Mouse (Mus musculus) right cerebral cortex, postnatal 36 days (tissue): Measurements from ENCODE around the gene Sccpdh.
"Not testable (repeated sequence)": the region's sequence is repeated elsewhere in the genome, so short reads cannot be mapped to it uniquely, and the experiment has no call there.

Source experiments
- DNase-seq, 2 experiments: peaks; one replicate each; pipeline ENCODE4 v3.0.0; 2022; ENCODE audit warnings: low spot score in 2 of 2, mixed read lengths in 1 of 2

Gene Sccpdh

DNA sequence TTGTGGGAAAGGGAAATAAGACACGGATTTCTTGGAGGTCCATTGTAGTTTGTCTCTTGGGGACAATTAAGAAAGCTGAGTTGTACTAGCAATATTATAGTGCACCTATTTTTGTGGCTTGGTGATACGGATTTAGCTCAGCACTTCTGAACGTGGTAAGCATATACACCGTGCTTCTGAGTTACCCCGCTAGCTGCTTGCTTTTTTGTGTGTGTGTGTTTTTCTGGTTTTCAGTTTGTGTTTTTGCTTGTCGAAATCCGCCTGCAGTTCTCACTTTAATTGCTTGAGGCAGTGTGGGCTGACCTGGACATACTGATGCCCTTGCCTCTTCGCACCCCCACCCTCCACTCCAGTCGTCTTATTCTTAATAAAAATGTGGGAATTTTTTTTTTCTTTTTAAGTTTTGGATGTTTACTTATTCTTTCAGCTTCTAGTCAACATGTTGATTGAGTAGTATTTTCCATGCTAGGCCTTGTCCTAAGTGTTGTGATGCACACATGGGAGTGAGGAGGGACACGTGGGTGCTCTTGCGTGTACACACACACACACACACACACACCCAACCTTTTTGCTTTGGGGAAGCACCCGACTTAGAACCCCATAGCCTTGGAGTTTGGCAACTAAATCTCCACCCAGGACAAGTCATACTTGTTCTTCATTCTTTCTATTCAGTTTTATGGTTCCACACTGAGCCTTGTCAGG, 977 bp downstream of the Sccpdh start:
- no peak for DNase-seq

DNA sequence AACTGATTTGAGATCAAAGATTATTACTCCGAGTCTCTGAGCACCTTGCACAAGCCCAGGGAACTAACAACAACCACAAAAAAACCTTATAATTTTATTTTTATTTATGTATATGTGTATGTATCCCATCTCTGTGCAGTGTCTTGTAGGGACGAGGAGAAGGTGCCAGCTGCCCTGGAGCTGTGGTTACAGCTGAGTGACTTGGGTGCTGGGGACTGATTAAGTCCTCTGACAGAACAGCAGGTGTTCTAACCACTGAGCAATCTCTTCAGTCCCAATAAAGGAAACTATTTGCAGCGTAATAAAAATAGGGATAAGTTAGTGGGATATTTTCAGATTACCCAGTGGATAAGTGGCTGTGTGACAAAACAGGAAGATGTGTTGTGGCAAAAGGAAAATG, 6.3 kb downstream of the Sccpdh start:
- DNase-seq: no peak

DNA sequence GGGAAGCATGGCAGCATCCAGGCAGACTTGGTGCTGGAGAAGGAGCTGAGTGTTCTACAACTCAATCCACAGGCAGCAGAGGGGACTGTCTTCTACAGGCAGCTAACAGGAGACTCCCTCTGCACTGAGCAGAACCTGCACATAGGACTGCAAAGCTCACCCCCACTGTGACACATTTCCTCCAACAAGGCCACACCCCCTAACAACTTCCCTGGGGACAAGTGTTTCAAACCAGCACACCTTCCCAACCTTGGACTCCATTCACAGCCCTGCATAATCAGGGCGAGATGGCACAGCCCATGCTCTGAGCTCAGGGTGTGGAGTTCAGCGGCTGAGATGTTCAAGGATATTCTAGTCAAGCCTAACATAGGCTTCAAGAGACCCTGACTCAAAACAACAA, 9.0 kb downstream of the Sccpdh start:
- no peak for DNase-seq

DNA sequence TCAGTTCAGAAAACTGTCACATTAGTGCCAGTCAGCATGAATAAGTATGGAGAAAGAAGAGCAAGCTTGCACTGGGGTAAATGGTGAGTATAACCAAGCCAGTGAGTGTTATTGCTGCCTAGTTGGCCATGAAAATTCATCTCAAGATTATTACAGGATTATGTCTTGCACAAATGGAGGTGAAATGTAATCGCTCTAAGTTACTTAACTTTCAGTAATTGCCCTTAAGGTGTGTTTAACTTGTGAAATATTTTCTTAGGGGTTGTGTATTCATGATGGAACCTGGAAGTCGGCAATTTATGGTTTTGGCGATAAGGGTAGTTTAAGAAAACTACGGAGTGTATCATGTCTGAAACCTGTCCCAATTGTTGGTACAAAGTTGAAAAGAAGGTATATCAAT, 11.3 kb downstream of the Sccpdh start:
- no peak for DNase-seq

DNA sequence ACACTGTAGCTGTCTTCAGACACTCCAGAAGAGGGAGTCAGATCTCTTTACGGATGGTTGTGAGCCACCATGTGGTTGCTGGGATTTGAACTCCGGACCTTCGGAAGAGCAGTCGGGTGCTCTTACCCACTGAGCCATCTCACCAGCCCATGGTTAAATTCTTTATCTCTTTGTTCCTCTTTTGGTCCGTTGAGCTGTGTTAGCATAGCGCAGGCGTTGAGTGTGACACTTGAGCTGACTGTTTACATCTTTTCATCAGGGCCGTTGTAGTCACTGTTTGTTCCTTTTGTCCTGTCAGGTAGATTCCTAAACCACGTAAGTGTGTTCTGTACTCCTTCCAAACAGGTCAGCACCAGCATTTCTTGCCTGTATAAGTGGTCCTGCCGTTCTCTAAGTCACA, 14.7 kb downstream of the Sccpdh start:
- not testable (repeated sequence) for DNase-seq

DNA sequence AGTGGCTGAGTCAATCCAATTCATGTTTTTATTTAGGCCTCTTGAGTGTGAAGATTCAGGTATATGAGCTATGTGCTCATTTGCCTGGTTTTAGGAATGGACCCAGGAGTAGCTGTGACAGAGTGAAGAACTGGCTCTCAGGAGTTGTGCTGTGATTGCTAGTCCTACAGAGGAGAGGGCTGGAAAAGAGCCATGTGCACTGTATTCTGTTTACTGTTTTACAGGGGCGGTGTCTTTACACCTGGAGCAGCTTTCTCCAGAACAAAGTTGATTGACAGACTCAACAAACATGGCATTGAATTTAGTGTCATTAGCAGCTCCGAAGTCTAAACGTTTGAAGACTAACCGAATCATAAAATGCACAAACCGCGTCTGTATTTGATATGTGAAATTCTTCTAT, 18.3 kb downstream of the Sccpdh start:
- no peak for DNase-seq

DNA sequence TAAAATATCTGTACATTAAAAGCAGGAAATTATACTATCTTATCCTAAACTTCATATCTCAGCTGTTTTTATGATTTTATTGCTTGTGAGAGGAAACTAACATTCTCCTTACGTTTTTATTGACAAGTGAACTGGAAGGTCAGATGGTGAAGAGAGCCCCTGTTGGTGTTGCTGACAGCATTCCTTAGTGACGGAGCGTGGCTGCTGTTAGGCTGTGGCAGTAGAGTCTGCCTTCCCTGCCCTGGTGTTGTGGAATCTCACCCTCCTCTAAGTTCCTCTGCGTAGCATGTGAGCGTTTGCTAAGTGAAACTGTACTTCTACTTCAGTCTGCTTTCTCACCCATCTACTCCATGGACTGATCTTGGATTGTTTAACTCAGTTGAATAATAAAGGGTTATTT, 18.8 kb downstream of the Sccpdh start:
- DNase-seq: no peak

DNA sequence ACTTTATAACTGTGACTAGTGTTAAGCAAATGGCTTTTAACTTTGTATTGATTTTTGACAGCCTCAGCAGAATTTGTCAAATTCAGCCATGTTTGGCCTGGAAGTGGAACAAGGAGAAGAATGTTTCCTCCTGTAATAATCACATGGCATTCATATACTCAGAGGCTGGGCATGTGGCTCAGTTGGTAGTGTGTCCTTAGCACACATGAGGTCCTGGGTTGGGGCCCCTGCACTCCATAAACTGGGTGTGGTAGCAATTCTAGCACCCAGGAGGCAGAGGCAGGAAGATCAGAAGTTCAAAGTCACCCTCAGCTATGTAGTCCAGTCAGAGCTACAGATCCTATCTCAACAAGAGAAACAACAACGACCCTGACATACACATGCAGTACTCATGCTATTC, 19.3 kb downstream of the Sccpdh start:
- DNase-seq: no peak

DNA sequence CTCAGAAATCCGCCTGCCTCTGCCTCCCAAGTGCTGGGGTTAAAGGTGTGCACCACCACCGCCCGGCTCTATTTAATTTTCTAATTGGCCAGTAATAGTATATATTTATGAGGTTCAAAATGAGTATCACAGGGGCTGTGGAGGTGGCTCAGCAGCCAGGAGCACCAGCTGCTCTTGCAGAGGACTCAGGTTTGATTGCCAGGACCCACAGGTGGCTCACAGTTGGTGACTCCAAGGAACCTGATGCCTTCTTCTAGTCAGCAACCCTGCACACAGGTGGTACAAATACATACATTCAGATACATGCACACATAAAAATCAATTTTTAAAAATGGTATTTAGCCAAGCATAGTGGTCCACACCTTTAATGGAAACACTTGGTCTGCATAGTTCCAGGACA, 20.0 kb downstream of the Sccpdh start:
- DNase-seq: no peak

DNA sequence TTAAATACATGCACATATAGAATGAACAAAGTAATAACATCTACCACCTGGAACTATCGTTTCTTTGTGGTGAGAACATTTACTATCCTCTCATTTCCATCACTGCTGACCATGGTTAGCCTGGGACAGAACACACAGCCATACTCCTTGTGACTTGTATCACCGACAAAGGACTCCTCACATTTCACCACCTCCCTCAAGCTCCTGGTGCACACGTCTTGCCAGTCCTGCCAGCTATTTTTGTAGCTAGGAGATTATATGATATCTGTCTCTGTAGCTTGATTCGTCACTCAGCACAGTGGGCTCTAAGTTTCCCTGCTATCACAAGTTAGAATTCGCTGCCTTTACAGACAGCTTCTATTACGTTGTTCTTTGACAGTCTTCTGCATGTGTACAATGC, 20.4 kb downstream of the Sccpdh start:
- no peak for DNase-seq

DNA sequence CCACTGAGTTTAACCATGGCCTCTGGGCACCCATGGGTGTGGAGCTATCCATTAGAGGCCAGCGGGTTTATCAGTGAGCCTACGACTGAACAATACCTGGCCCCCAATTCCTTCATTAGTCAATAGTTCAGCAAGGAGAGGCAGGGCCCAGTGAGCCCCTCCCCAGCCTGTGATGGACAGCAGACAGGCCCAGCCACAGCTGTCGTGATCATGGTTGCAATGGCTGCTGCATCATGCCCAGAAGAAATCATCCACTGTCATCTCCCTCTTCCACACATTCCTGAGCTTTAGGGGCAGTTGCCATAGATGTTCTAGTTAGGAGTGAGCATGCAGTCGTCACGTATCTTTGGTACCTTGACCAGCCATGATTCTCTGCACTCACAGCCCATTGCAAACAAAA, 20.9 kb downstream of the Sccpdh start:
- no peak for DNase-seq

DNA sequence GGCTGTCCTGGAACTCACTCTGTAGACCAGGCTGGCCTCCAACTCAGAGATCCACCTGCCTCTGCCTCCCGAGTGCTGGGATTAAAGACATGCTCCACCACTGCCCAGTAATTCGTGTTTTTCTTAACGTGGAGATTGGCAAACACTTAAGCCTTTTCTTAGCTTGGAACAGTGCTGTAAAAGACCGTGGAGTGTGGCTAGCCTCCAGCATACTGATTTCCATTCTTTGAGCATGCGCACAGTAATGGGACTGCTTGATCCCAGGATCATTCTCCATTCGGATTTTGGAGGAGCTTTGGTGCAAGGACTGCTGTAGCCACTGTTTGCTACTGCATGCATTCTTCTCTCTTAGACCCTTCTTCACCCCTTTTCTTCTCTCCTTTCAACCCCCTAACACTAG, 21.5 kb downstream of the Sccpdh start:
- DNase-seq: no peak

DNA sequence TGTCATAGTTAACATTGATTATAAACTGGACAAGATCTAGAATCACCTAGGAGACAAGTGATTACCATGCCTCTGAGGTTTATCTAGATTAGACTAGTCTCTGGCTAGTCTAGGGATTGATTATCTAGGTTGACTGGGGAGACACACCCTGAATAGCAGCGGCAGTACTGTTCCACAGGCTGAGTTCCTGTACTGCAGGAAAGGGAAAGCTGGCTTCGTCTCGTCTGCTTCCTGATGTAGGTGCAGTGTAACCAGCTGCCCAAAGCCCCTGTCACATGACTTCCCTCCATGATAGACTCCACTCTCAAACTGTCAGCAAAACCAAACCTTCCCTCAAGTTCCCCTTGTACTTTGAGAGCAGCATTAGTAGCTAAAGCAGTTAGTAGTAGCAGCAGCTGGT, 36.1 kb downstream of the Sccpdh start:
- DNase-seq: no peak

DNA sequence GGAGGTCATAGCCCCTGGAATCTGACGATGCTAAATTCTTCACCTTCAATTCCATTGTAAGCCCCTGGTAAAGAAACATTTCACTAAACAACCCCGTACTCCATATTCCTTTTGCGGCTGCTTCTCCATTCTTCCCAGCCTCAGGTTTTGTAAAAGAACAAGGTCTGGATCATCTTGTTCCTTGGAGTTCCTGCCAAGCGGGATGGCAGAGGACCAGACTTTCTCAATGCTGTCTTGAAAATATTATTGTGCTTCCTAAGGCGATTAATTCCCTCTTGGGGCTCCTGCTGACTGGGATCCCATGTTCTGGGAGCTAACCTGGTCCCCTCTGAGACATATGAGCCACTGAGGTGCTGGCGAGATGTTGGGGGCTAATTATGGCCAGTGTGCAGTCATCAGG, 37.1 kb downstream of the Sccpdh start:
- DNase-seq: peak; percentile 24 to 56

DNA sequence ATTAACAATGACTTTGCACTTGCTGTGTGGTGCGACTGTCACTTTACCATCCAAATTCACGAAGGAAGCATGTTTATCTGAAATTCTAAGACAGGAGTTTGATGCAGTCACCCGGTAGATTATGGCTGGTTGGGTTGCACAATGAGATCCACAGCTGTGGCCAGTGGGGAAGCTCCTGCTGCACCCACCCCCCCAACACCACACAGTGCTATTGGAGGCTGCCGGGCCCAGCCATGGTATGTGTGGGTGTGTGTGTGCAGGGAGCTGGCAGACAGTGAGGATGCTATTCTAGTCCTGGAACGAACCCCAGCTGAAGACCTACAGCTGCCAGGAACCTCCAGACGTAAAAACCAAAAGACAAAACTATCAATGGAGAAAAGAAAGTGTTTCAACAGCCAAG, 41.4 kb downstream of the Sccpdh start:
- DNase-seq: peak; percentile 83 to 84

DNA sequence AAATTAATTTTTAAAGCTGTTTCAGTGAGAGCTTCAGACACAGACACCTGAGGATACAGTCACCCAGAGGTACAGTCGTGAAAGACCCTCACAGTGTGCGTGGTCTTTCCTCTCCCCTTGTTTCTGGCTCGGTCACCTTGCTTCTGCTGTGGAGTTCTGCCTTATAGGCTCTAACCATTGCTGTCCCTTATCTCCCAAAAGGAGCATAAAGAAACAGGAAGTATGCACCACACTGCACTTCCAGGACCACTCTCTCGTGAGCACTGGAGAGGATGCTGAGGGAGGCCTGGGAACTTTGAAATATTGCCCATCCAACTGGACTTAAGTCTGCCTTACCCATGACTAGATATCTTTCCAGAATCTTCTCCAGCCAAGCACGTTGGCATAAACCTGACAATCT, 42.7 kb downstream of the Sccpdh start:
- DNase-seq: no peak

DNA sequence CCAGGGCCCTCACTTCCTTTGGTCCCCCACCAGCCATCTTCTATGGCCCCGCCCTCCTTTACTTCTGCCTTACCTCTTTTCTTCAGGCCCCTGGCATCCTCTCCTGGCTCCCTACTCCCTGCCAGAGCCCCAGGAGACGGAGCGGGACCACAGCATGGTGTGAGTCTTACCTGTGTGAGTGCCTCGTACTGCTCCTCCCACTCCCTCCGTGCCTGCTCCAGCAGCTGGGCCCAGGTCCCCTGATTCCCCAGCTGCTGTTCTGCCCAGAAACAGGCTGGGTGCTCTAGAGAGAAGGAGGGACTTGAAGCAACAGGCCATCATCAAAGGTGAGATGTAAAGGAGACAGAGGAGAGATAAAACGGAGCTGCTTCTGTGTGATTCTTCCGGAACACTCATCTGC, 44.6 kb downstream of the Sccpdh start:
- DNase-seq: no peak

DNA sequence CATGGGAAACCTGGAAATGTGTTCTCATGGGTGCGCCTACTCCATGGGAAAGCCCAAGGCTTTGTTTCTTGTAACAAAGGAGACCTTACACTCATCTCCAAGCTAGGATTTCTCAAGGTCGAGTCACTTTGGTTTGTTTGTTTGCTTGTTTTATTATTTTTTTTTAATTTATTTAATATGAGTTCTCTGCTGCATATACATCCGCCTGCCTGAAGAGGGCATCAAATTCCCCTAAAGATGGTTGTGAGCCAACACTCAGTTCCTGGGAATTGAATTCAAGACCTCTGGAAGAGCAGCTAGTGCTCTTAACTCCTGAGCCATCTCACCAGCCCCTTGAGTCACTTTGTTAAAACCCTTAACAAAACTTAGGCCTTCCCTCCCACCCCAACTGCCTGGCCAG, 45.4 kb downstream of the Sccpdh start:
- DNase-seq: no peak

DNA sequence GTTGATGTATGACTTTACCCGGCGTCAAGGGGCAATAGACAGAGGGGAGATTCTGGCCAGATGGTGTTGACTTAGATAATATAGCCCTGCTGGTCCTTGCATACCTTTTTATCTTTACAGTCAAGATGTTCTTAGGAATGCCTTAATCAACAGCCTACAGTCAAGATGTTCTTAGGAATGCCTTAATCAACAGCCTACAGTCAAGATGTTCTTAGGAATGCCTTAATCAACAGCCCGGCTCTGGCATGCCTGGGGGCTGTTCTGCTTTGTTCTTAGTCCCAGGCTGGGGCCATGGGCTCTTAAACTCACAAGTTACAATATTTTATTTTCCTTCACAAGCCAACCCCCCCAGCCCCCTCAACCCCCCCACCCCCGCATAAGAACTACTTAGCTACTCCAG, 47.3 kb downstream of the Sccpdh start:
- DNase-seq: not testable (repeated sequence)

DNA sequence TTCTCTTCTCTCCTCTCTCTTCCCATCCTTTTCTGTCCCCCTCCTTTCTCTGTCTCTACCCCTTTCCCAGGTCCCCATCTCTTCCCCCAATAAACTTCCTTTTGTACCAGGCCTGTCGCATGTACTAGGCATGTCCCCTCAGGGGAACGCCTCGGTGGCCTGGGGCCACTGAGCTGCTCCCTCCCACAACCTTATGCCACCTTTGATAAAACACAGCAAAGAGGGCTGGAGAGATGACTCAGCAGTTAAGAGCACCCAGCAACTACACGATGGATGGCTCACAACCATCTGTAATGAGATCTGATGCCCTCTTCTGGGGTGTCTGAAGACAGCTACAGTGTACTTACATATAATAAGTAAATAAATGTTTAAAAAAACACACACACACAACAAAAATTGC, 47.8 kb downstream of the Sccpdh start:
- no peak for DNase-seq

DNA sequence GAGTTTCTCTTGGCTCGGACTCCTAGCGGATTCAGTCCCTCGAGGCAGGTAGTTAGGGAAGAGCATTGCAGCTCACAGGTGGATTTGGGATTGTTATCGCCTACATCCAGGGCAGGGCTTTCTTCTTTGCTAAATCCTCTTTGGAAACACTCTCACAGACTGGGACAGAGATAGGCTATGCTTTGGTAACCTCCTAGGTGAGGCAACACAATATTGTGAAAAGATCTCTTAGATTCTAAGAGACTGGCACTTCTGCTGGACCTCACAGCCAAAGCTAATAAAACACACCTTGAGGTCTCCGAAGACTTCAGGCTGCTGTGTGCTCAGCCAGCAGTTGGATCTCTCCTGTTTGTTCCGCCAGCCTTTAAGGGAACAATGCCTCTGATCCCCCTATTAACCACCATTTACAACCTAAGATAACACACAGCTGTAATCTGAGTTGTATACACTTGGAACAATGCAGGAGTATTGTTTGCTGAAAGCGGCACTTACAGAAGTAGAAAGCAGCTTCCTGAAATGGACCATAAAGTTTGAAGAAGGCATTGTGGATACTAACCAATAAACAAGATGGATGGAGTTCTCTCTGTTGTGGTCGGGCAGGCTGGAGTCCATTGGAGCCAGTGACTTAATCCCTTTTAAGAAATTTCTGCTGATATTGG, 54.9 kb downstream of the Sccpdh start:
- DNase-seq: no peak

DNA sequence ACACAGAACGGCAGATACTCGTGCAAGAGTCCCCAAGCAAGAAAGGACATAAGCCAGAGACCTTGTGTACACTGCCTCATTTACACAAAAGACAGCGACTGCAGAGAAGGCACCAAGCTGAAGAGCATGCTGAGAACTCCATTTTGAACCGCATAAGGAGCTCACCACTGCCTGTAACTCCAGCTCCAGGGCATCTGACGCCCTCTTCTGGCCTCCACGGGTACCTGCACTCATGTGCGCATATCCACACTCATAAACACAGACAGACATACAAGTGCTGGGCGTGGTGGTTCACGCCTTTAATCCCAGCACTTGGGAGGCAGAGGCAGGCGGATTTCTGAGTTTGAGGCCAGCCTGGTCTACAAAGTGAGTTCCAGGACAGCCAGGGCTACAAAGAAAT, 60.7 kb downstream of the Sccpdh start:
- DNase-seq: no peak

DNA sequence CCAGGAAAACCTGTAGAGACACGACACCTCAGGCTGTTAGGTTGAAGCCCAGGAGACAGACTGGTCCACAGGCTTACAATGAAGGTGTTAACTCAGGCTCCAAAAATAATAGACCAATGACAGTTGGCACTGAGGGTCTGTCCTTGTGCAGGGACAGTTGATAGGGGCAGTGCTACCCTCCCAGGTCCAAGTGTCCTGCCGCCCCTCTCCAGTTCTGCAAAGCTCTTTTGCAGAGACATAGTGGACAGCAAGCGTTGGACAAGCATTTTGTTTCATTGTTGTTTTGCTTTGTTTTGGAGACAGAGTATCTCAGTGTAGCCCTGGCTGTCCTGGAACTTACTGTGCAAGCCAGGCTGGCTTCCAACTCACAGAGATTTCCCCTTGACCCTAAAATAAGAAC, 63.4 kb downstream of the Sccpdh start:
- DNase-seq: no peak
